Mouse (Mus musculus) midbrain, postnatal 0 days (tissue): Measurements from ENCODE around the gene Ncoa4. TPM values are rescaled to one million over a fixed set of nuclear protein-coding genes. Genes with fewer than 3 reads are reported as not detected.
"Not testable (repeated sequence)": the region's sequence is repeated elsewhere in the genome, so short reads cannot be mapped to it uniquely, and the experiment has no call there.

Experiments used
- ATAC-seq: fragments of 200-750 bp; cut with Nextera tagmentation; 2 replicates; pipeline ENCODE4 v1.8.0; 2017; ENCODE audit warnings: moderate number of reproducible peaks, mild to moderate bottlenecking, moderate TSS enrichment, moderate library complexity; ENCODE audit not compliant: low FRiP score
- DNase-seq: peaks from one replicate; pipeline ENCODE4 v3.0.0-alpha.2; 2015; ENCODE audit warnings: low spot score
- H3K27ac ChIP-seq: fragments of 300-500 bp; sonication (generic); 2 replicates; pipeline ENCODE4 v1.5.1; 2014; ENCODE audit warnings: low read depth, mild to moderate bottlenecking, low read length, mixed read lengths
- H3K27me3 ChIP-seq: fragments of 300-500 bp; sonication (generic); 2 replicates; pipeline ENCODE4 v1.6.1; 2014; ENCODE audit warnings: low read length, control low read depth, mixed read lengths; ENCODE audit not compliant: insufficient read depth
- H3K36me3 ChIP-seq: fragments of 300-500 bp; sonication (generic); 2 replicates; pipeline ENCODE4 v1.6.1; 2014; ENCODE audit warnings: low read length, control low read depth, mixed read lengths; ENCODE audit not compliant: insufficient read depth
- H3K4me1 ChIP-seq: fragments of 300-500 bp; sonication (generic); 2 replicates; pipeline ENCODE4 v1.6.1; 2014; ENCODE audit warnings: mild to moderate bottlenecking, control low read depth, antibody characterized with exemption, low read length, mixed read lengths; ENCODE audit not compliant: insufficient read depth
- H3K4me2 ChIP-seq: fragments of 300-500 bp; sonication (generic); 2 replicates; pipeline ENCODE4 v1.6.1; 2014; ENCODE audit warnings: low read depth, mild to moderate bottlenecking, low read length, mixed read lengths; ENCODE audit not compliant: poor library complexity, severe bottlenecking
- H3K4me3 ChIP-seq: fragments of 300-500 bp; sonication (generic); 2 replicates; pipeline ENCODE4 v1.5.1; 2014; ENCODE audit warnings: low read depth, mild to moderate bottlenecking, low read length, moderate library complexity
- H3K9ac ChIP-seq: fragments of 300-500 bp; sonication (generic); replicated peaks from 2 replicates; pipeline ENCODE4 v1.6.1; 2014; ENCODE audit warnings: mild to moderate bottlenecking, low read length, moderate library complexity, mixed read lengths; ENCODE audit not compliant: poor library complexity, severe bottlenecking
- H3K9me3 ChIP-seq: fragments of 300-500 bp; sonication (generic); 2 replicates; pipeline ENCODE4 v1.6.1; 2016; ENCODE audit warnings: low read length, control low read depth
- CTCF ChIP-seq: IDR thresholded peaks from 2 replicates; pipeline ENCODE4 v1.5.1; 2016; ENCODE audit warnings: antibody characterized with exemption, mild to moderate bottlenecking
- whole genome bisulfite sequencing: fragments of 180-500 bp; shearing (Covaris S2); extraction: QIAGEN DNeasy Blood & Tissue Kit; methylation state at CpG from one replicate; pipeline ENCODE4 v1.1.7; 2014; 5-methylcytosine and 5-hydroxymethylcytosine counted together
- polyA plus RNA-seq: library from polyadenylated mRNA; unstranded; fragments of >200 nt; fragmentation: Nextera tagmentation; extraction: Ambion mirVana; gene quantifications from 2 replicates; pipeline ENCODE4 v1.2.1, GENCODE M21; 2015
- total RNA-seq: library from RNA; depleted of rRNA; stranded (reverse); fragments of >200 nt; gene quantifications from 2 replicates; pipeline ENCODE4 v1.2.3, GENCODE M21; 2014; rRNA removed

The Ncoa4 gene
- total RNA-seq: 117 and 151 TPM in 2 replicates
- 80.1 and 83.4 TPM in 2 replicates for polyA plus RNA-seq

- ATAC-seq: peak; percentile 98
- peak within 1 kb of the TSS; percentile 95 for H3K9ac ChIP-seq
- TF ChIP-seq CTCF: peak; percentile 45
- peak within 1 kb of the TSS; percentile 90 for H3K27ac ChIP-seq
- H3K27me3 ChIP-seq: no peaks in the 10 kb centered on the region
- H3K4me1 ChIP-seq: peaks cover 7% of the 10 kb centered on the region; the same call in 1 of the 2 replicates
- no peaks in the 10 kb centered on the region for H3K9me3 ChIP-seq
- H3K4me2 ChIP-seq: peak within 1 kb of the TSS; percentile 76
- peak within 1 kb of the TSS; percentile 77 for H3K4me3 ChIP-seq
- 1% methylated on average over 37 of the region's 40 CpGs for WGBS
- no peaks in the 10 kb centered on the region for H3K36me3 ChIP-seq
- DNase-seq: peak; percentile 100
These were observed at the start of gene Ncoa4 for GRCm38 (mm10) chr14:32159690-32160246. Ncoa4 (plus strand) TSS chr14:32159865.

GRCm38 (mm10) chr14:32112124-32112523, 47.5 kb upstream of the Ncoa4 start:
- not testable (repeated sequence) for H3K27ac ChIP-seq, H3K27me3 ChIP-seq, H3K4me2 ChIP-seq, H3K4me1 ChIP-seq, H3K36me3 ChIP-seq, H3K9me3 ChIP-seq, H3K9ac ChIP-seq, H3K4me3 ChIP-seq, DNase-seq, ATAC-seq
- 95% methylated on average over 10 of the region's 10 CpGs for WGBS

GRCm38 (mm10) chr14:32120940-32121919, 38.4 kb upstream of the Ncoa4 start:
- no peak for ATAC-seq
- Histone ChIP-seq H3K36me3 (no peaks in the 10 kb centered on the region), H3K27ac (no peak overlapping the region), H3K9ac (no peak overlapping the region), H3K4me1 (no peaks in the 10 kb centered on the region), H3K4me3 (no peak overlapping the region), H3K4me2 (no peak overlapping the region), H3K27me3 (no peaks in the 10 kb centered on the region), H3K9me3 (no peaks in the 10 kb centered on the region)
- no peak for DNase-seq
- no peak for TF ChIP-seq CTCF
- 71% methylated on average over 11 of the region's 11 CpGs for WGBS

GRCm38 (mm10) chr14:32121920-32122315, 37.7 kb upstream of the Ncoa4 start:
- Histone ChIP-seq H3K4me2 (no peak overlapping the region), H3K4me3 (no peak overlapping the region), H3K9me3 (no peaks in the 10 kb centered on the region), H3K27me3 (no peaks in the 10 kb centered on the region), H3K27ac (no peak overlapping the region), H3K9ac (no peak overlapping the region), H3K4me1 (no peaks in the 10 kb centered on the region), H3K36me3 (no peaks in the 10 kb centered on the region)
- TF ChIP-seq CTCF: peak; percentile 36
- ATAC-seq (no peak), DNase-seq (no peak)
- WGBS: 48% methylated on average over 2 of the region's 2 CpGs

DNA sequence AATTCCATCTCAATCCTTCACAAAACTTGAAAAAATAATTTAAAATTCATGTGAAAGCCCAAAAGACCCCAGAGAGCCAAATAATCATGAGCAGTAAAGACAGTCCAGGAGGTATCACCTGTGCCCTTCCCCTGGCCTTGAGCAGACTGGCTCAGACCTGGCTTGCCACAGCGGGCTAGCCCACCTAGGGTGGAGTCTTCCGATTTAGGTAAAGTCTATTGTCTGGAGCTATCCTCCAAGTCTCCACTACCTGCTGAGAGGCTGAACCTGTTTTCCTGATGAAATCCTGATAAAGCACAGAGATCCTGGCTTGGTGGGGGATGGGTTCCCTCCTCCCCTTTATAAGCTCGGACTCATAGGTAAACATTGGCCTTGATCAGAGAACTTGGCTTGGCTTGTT, 35.4 kb upstream of the Ncoa4 start:
- 77% methylated on average over 3 of the region's 3 CpGs for WGBS
- Histone ChIP-seq H3K9ac (no peak overlapping the region), H3K27me3 (no peaks in the 10 kb centered on the region), H3K4me3 (no peak overlapping the region), H3K36me3 (no peaks in the 10 kb centered on the region), H3K9me3 (no peaks in the 10 kb centered on the region), H3K4me2 (no peak overlapping the region), H3K4me1 (no peaks in the 10 kb centered on the region), H3K27ac (no peak overlapping the region)
- ATAC-seq (no peak), DNase-seq (no peak)
- TF ChIP-seq CTCF: no peak

- WGBS: 78% methylated on average over 5 of the region's 5 CpGs
- ATAC-seq, H3K36me3 ChIP-seq, H3K27me3 ChIP-seq, H3K9ac ChIP-seq, H3K9me3 ChIP-seq, H3K4me2 ChIP-seq, DNase-seq, H3K4me1 ChIP-seq, H3K27ac ChIP-seq, H3K4me3 ChIP-seq: not testable (repeated sequence)
These were observed 34.4 kb upstream of the Ncoa4 start for GRCm38 (mm10) chr14:32125256-32125655.
